Mouse (Mus musculus) hindbrain, embryonic 11.5 days (tissue): ENCODE measurements at regions not wholly inside any gene's neighbourhood (a gene's known extent, or its start where the extent isn't known, plus 50 kb on each side); places are given as distances from the start of the nearest gene placed in this dataset.
A peak's percentile ranks its signal among the peaks of the same experiment; 100 is the strongest.

ENCODE experiments used
- ATAC-seq: fragments of 200-750 bp; cut with Nextera tagmentation; 2 replicates; pipeline ENCODE4 v1.8.0; 2017; ENCODE audit warnings: mild to moderate bottlenecking, moderate TSS enrichment, moderate library complexity; ENCODE audit not compliant: low FRiP score
- DNase-seq: peaks from one replicate; pipeline ENCODE4 v3.0.0-alpha.2; 2015; ENCODE audit warnings: low spot score
- H3K27ac ChIP-seq: fragments of 300-500 bp; sonication (generic); 2 replicates; pipeline ENCODE4 v1.5.1; 2014; ENCODE audit warnings: mild to moderate bottlenecking, low read depth, low read length
- H3K27me3 ChIP-seq: fragments of 300-500 bp; sonication (generic); 2 replicates; pipeline ENCODE4 v1.6.1; 2014; ENCODE audit warnings: mild to moderate bottlenecking, low read length, moderate library complexity, mixed read lengths; ENCODE audit not compliant: control insufficient read depth, insufficient read depth
- H3K36me3 ChIP-seq: fragments of 300-500 bp; sonication (generic); 2 replicates; pipeline ENCODE4 v1.6.1; 2014; ENCODE audit warnings: mild to moderate bottlenecking, low read length, moderate library complexity, mixed read lengths; ENCODE audit not compliant: control insufficient read depth, insufficient read depth
- H3K4me1 ChIP-seq: fragments of 300-500 bp; sonication (generic); replicated peaks from 2 replicates; pipeline ENCODE4 v1.6.1; 2014; ENCODE audit warnings: low read length, mixed read lengths; ENCODE audit not compliant: control insufficient read depth, insufficient read depth
- H3K4me2 ChIP-seq: fragments of 300-500 bp; sonication (generic); replicated peaks from 2 replicates; pipeline ENCODE4 v1.6.1; 2014; ENCODE audit warnings: mild to moderate bottlenecking, low read depth, low read length
- H3K4me3 ChIP-seq: fragments of 300-500 bp; sonication (generic); 2 replicates; pipeline ENCODE4 v1.5.1; 2014; ENCODE audit warnings: low read depth, low read length
- H3K9ac ChIP-seq: fragments of 300-500 bp; sonication (generic); 2 replicates; pipeline ENCODE4 v1.6.1; 2014; ENCODE audit warnings: low read depth, low read length
- H3K9me3 ChIP-seq: fragments of 300-500 bp; sonication (generic); 2 replicates; pipeline ENCODE4 v1.6.1; 2016; ENCODE audit warnings: low read length; ENCODE audit not compliant: control insufficient read depth
- WGBS: fragments of 180-500 bp; shearing (Covaris S2); extraction: QIAGEN DNeasy Blood & Tissue Kit; methylation state at CpG from one replicate; pipeline ENCODE4 v1.1.7; 2014; 5-methylcytosine and 5-hydroxymethylcytosine counted together

DNA sequence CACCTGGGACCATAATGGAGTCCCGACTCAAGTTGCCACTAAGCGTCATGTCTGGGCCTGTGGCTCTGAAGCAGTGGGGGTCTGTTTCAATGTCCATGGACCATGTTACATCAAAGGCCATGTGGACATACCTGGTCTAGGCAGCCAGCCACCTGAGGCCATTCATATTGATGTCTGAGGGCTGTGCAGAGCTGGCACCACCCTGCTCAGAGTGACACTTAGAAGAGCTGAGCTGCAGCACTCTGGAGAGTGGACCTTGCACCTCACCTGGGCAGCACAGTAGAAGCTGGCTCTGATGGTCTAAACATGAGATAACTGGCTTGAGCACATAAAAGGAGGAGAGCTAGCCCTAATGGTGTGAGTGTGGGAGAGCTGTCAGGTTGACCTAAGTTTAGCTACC, 338.1 kb downstream of the Rps15a start:
- 93% methylated on average over 2 of the region's 2 CpGs for whole genome bisulfite sequencing
- Histone ChIP-seq H3K9me3 (no peaks in the 10 kb centered on the region), H3K4me3 (no peak overlapping the region)

DNA sequence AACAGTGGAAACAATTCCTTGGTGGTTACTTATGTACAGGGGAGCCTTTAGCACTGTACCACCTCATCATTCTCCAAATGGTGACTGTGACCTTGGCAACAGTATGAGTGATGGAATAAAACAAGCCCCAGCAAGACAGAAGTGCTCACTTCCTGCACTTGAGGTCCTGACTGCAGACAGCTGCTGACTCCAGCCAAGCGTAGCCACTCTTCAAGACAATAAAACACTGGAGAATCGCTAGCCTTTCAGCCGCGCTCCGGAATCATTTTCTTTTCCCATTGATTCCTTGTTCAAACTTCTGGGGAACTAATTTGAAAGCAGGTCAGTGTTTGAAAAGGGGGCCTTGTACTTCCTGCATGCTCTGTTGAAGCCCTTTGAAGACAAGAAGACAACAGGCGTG, 344.2 kb downstream of the Rps15a start:
- Histone ChIP-seq H3K4me3 (no peak overlapping the region), H3K9ac (no peak overlapping the region), H3K4me1 (no peaks in the 10 kb centered on the region), H3K4me2 (no peak overlapping the region), H3K9me3 (no peaks in the 10 kb centered on the region), H3K27me3 (no peaks in the 10 kb centered on the region), H3K36me3 (no peaks in the 10 kb centered on the region), H3K27ac (no peak overlapping the region)
- DNase-seq (peak; percentile 37), ATAC-seq (peak; percentile 33; the same call in 1 of the 2 replicates)
- 31% methylated on average over 6 of the region's 6 CpGs for WGBS

More for the DNA sequence above, 338.1 kb downstream of the Rps15a start:
- Histone ChIP-seq H3K27ac (no peak overlapping the region), H3K4me1 (no peaks in the 10 kb centered on the region), H3K36me3 (no peaks in the 10 kb centered on the region), H3K9ac (no peak overlapping the region), H3K4me2 (no peak overlapping the region), H3K27me3 (no peaks in the 10 kb centered on the region)
- ATAC-seq (no peak), DNase-seq (no peak)

DNA sequence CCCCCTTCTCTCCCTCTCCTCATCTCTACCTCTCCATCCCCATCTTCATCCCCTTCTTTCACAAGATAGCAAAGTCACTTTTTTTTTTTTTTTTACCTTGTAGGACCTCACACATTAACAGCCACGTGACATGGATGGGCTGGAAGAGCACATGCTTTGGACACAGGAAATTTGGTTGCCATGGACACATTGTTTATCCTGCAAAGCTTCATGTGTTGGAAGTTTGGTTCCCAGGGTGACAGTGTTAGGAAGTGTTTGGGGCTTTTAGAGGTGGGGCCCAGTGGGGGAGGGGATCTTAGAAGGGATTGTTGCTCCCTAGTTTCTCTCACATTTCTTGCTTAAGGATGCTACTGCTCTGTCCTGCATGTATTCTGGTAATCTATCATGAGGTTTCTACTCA, 356.5 kb downstream of the Rps15a start:
- WGBS = 35% methylated on average over 1 of the region's 1 CpGs
- Histone ChIP-seq H3K4me1 (no peaks in the 10 kb centered on the region), H3K9me3 (no peaks in the 10 kb centered on the region), H3K4me3 (no peak overlapping the region), H3K36me3 (no peaks in the 10 kb centered on the region), H3K9ac (no peak overlapping the region), H3K4me2 (no peak overlapping the region), H3K27ac (no peak overlapping the region), H3K27me3 (no peaks in the 10 kb centered on the region)
- ATAC-seq = no peak
- no peak for DNase-seq

DNA sequence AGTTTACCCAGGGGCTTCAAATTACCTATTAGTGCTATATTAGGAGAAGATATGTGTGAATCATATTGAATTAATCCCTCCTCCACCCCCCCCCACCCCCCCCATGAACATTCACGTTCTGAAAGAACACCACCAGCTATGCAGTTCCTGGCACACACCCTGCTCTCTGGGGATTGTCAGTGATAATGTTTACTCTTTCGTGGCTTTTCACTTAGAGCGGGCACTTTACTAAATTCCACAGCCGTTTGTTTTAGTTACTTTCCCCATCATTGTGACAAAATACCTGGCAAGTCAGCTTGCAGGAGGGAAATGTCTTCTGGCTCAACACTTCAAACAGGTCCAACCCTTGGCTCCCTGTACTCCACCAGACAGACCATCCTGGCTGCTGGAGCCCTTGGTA, 359.0 kb downstream of the Rps15a start:
- DNase-seq = no peak
- 61% methylated on average over 4 of the region's 4 CpGs for WGBS
- Histone ChIP-seq H3K27me3 (no peaks in the 10 kb centered on the region), H3K4me3 (no peak overlapping the region), H3K9ac (no peak overlapping the region), H3K4me1 (no peaks in the 10 kb centered on the region), H3K9me3 (no peaks in the 10 kb centered on the region), H3K27ac (no peak overlapping the region), H3K36me3 (no peaks in the 10 kb centered on the region), H3K4me2 (no peak overlapping the region)
- ATAC-seq = no peak

DNA sequence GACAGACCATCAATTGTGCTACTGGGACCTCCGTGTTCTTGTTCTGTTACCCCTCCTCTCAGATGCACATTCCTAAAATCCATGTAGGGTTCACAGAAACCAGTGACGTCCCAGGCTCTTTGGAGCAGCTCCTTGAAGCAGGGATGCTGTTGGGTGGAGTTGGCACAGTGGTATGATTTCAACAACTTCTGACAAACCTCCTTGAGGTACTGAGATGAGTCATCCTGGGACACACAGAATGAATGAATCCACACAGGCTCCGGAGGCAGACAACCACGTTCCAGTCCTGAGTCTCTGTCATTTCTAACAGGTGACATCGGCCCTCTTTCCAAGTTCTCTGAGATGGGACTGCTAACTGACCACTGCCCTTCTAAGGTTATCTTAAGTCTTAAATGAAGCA, 360.2 kb downstream of the Rps15a start:
- Histone ChIP-seq H3K36me3 (no peaks in the 10 kb centered on the region), H3K27me3 (no peaks in the 10 kb centered on the region), H3K4me3 (no peak overlapping the region), H3K4me1 (no peaks in the 10 kb centered on the region), H3K27ac (no peak overlapping the region), H3K9me3 (no peaks in the 10 kb centered on the region), H3K9ac (no peak overlapping the region), H3K4me2 (no peak overlapping the region)
- ATAC-seq (no peak), DNase-seq (no peak)
- 81% methylated on average over 5 of the region's 5 CpGs for WGBS

DNA sequence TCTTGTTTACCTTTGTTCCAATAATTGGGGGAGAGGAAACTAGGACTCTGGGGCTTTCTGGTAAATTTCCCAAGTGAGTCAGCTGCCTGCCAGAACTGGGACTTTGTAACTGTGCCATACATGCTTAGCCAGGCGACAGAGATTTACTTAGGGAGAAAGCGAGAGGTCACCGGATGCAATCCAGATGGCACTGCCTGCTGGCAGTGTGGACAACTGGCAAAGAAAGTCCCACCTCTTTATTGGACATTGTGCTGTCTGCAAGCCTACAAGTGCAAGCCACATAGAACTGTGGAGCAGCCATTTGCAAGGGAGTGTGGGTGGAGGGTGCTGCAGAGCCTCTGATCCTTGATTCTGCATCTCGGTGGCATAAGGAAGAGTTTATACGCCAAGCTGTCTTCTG, 362.7 kb downstream of the Rps15a start:
- H3K36me3 ChIP-seq = no peaks in the 10 kb centered on the region

DNA sequence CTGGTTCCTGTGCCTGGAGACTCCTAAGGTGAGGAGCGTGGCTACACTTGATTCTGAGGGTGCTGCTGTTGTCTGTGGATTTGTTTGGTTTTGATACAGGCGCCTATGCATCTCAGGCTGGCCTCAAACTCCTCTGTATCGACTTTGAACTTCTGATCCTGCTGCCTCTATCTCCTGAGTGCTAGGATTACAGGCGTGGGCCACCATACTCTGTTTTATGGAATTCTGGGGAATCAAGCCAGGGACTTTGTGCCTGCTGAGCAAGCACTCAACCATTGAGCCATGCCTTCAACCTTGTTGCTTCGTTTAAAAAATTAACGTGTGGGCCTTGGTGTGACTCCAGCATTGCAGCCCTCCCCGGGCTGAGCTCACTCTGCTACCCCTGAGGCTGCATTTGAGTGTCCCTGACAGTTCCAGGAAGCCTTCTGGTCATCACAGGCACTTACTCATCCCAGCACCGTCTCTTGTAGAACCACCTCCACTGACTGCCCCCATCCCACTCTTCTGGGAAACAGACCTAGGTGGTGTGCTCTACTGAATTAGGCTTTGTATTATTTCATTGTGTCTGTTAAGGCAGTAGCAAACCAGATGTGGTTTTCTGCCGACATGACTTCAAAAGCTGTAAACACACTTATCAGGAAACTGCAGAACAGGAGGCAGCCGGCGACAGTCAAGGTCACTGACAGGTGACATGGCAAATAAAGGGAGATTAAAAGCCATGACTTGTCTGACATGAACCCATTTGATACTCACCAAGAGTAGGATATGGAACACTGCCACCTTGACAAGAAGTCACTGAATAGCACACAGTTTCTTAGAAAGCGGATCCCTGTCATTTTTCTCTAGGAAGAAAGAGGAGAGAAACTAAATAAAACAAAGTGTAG, 363.4 kb downstream of the Rps15a start:
- WGBS = 72% methylated on average over 12 of the region's 12 CpGs
- no peak overlapping the region for H3K9ac ChIP-seq

More for the DNA sequence above, 362.7 kb downstream of the Rps15a start:
- Histone ChIP-seq H3K27me3 (no peaks in the 10 kb centered on the region), H3K9me3 (no peaks in the 10 kb centered on the region), H3K4me2 (no peak overlapping the region), H3K4me3 (no peak overlapping the region), H3K4me1 (no peaks in the 10 kb centered on the region), H3K27ac (no peak overlapping the region), H3K9ac (no peak overlapping the region)
- ATAC-seq (no peak), DNase-seq (no peak)
- WGBS = 82% methylated on average over 5 of the region's 5 CpGs

DNA sequence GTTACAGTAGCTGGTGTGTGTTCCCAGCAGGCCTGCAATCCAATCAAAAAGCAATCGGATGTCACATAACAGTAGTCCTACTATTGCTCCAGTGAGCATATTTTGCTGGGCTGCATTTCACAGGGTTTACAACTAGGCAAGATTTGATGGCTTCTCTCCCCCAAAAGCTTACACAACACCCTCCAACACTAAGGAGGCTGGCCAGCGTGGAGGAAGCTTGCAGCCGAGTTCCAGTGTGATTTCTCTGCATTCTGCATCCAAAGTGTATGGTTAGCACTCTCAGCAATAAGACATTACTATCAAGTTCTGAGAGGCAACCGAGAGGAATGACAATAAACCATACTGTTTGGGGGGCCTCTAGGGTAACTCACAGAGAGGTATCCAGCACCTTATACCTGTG, 367.2 kb downstream of the Xylt1 start:
- ATAC-seq = no peak

More for the DNA sequence above, 363.4 kb downstream of the Rps15a start:
- Histone ChIP-seq H3K4me1 (no peaks in the 10 kb centered on the region), H3K4me3 (no peak overlapping the region), H3K36me3 (no peaks in the 10 kb centered on the region), H3K27me3 (no peaks in the 10 kb centered on the region), H3K4me2 (no peak overlapping the region), H3K9me3 (no peaks in the 10 kb centered on the region), H3K27ac (no peak overlapping the region)
- ATAC-seq (no peak), DNase-seq (no peak)

DNA sequence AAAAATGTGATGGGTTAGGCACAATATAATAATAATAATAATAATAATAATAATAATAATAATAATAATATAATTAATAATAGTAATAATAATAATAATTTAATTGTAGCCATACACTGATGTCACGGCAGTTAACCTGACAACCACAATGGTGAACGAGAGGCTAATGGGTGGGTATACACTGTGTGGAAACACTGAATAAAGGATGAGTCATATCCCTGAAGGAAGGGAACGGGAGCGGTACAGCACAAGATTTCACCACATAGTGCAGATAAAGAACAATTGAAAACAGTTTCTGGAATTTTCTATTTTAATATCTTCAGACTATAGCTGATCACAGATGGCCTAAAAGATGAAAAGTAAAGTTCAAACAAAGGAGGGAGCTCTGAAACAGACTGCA, 365.6 kb downstream of the Xylt1 start:
- ATAC-seq (no peak), DNase-seq (no peak)
- H3K27me3 ChIP-seq = no peaks in the 10 kb centered on the region
- H3K9me3 ChIP-seq = no peaks in the 10 kb centered on the region
- no peak overlapping the region for H3K4me2 ChIP-seq
- H3K27ac ChIP-seq = no peak overlapping the region
- H3K4me3 ChIP-seq = no peak overlapping the region
- no peaks in the 10 kb centered on the region for H3K36me3 ChIP-seq
- WGBS = 95% methylated on average over 4 of the region's 4 CpGs
- H3K4me1 ChIP-seq = no peaks in the 10 kb centered on the region
- H3K9ac ChIP-seq = no peak overlapping the region

More for the DNA sequence above, 367.2 kb downstream of the Xylt1 start:
- Histone ChIP-seq H3K4me1 (no peaks in the 10 kb centered on the region), H3K9ac (no peak overlapping the region), H3K4me3 (no peak overlapping the region), H3K4me2 (no peak overlapping the region), H3K9me3 (no peaks in the 10 kb centered on the region), H3K36me3 (no peaks in the 10 kb centered on the region), H3K27me3 (no peaks in the 10 kb centered on the region), H3K27ac (no peak overlapping the region)
- DNase-seq = no peak
- 86% methylated on average over 4 of the region's 4 CpGs for WGBS
